Mouse (Mus musculus) megakaryocyte, adult 5-6 weeks (primary cell): Measurements from ENCODE around the gene Inpp5a. TPM values are rescaled to one million over a fixed set of nuclear protein-coding genes. Genes with fewer than 3 reads are reported as not detected.

Source experiments
- ATAC-seq: 2 replicates; pipeline ENCODE4 v1.8.0; 2016; ENCODE audit warnings: mild to moderate bottlenecking, inconsistent platforms; ENCODE audit not compliant: poor library complexity, severe bottlenecking
- total RNA-seq, 2 experiments: library from RNA; stranded (forward) in 1 of 2; stranded (reverse) in 1 of 2; fragments of 153-499, 151-499 nt in 1 of 2; fragments of 221-1000, 200-1000 nt in 1 of 2; gene quantifications; 2 replicates each; pipeline versions ENCODE4 v1.2.3 to v1.2.4; 2015 to 2017

The Inpp5a gene
- total RNA-seq, 2 experiments from 2014 or later: 7.6 to 11.4 TPM

DNA sequence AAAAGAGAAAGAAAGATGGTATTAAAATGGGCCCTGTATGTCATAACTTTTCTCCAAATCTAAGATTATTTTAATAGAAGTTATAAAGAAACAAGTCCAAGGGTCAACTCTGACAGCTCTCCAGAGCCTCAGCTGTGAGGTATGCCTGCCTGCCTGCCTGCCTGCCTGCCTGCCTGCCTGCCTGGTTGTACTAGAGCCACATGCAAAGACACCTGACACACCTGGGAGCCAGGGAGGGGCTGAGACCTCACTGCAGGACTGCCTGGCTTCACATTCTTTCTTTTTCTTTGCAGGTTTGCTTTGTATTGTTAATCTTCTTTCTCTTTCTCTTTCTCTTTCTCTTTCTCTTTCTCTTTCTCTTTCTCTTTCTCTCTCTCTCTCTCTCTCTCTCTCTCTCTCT, 140.3 kb downstream of the Inpp5a start:
- ATAC-seq: no peak

DNA sequence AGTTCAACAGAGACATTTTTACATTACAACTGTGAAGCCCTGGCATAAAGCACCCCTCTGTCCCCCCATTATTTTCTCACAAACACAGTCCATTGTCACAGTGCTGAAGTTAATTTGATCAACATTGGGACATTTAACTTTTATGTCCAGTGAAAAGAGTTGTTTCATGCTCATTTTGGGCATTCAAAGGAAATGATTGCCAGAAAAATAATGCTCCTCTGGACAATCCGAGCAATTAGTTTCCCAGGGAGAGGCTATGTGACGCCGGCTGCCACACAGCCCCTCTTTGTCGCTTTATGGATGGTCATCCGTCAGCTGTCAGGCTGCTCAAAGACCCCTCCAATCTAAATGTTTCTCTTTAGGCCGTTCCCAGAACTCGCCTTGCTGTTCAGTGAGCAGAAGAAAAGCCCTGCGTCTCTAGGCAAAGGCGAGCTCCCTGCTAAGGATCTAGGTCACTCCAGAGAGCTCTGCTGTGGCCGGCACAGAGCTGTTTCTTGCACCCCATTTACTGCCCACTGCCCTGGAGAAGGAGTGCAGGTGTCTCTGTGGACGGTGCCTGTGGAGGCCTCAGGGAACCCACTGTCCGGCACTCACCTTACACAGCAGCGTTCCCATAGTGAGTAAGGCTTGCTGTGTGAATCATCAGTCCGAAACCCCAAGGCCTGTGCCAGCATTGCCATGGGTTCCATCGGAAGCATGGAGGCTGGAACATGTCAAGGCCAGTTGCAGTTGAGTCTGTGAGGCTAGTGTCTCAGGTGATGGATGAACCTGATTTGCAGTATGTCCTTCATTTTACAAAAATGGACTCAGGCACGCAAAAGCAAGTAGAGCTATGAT, 141.9 kb downstream of the Inpp5a start:
- ATAC-seq: no peak

DNA sequence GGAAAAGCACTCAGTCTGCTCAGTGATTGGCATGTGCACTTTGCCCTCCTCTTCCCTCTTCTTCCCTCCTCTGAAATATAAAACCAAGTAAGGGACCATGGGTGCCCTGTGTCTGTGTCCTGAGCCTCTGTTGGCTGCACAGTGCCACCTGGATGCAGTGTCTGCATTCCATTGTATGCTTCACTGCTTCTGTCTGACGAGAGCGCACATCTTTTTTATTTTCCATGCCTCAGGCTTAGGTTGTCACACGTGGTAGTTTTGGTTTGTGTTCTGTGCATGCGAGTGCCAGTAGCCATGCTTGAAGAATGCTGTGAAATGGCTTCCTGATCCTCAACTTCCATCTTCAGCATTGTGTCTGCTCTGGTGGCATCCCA, 142.5 kb downstream of the Inpp5a start:
- ATAC-seq: no peak

DNA sequence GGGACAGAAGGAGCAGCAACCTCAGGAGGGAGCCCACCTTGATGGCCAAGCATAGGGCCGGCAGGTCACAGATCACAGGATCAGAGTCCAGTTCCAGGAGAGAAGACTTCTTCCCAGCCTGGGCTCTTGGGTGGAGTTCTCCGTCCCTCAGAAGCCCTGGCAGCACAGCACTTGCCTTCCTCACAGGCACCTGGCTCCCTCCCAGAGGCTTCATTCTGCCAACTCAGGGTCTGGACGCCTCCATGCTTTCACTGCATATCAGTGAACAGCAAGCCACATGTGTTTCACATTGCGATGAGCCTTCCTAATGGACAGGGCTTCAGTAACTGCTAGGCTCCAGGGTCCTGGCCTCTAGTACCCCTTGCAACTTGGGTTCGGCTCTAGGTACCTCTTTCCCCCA, 147.4 kb downstream of the Inpp5a start:
- ATAC-seq: no peak

DNA sequence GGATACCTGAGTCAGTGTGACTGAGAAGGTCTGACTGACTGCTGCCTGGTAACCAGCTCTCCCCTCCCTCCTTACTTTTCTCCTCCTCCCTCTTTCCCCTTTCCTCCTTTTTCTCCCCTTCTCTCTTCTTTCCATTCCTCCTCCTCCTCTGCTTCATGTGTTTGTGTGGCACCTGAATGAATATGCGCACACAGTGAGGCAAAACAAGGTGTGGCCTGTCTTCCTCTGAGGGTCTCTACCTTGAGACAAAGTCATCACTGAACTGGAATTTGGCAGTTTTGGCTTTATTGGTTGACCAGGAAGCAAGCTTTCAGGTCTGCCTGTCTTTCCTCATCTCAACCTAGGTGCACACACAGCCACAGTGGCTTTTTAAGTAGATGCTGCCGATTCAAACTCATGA, 147.9 kb downstream of the Inpp5a start:
- no peak for ATAC-seq

DNA sequence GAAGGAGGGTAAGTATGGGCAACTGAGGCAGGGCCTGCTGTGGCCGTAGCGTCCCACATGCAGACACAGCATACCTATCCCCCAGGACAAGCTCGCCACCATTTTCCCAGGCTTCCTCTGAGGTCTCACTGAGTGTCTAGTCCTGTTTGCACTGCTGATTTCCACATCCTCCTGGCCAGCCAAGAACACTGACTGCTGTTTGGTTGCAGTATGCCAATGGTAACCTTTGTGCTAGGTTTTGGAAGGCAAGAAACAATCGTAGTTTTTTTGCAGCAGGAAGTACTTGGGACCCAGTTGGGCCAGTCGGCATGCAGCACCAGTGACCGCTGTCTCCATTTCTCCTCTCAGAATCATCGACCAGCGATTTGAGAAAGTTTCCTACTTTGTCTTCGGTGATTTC, 148.9 kb downstream of the Inpp5a start:
- ATAC-seq: no peak

DNA sequence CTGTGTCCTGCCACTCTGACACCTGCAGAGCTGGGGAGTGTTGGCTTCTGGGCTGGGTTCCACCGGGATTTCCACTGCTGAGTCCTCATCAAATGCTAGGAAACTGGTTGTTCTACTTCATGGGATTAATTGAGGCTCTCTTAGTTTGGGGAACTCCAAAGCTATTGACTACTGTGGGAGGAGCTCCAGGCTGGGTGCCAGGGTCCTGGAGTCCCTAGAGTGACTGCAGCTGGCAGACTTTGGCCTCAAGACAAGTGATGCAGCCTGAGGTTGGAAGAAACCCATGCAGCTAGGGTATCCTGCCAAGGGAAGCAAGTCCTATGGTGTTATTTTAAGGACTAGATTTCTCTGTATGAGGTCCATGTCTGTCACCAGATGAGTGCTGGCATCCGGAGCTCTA, 149.6 kb downstream of the Inpp5a start:
- ATAC-seq: no peak

DNA sequence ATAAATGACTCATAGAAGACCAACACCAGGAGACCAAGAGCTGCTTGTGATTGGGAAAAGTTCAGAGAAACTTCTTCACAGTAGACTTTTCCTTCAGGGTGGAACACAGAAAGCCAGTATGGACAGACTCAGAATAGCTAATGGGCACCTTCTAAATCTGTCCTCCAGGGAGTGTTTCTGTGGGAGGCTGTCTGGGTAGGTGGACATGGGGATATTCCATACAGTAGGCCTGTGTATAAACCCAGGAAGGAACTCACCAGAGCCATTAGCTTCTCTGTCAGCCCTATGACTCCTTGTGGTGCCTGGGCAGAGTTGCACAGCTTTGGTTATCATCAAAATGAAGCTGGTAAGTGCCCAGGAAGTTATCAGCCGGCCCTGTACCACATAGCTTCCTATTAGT, 151.7 kb downstream of the Inpp5a start:
- no peak for ATAC-seq

DNA sequence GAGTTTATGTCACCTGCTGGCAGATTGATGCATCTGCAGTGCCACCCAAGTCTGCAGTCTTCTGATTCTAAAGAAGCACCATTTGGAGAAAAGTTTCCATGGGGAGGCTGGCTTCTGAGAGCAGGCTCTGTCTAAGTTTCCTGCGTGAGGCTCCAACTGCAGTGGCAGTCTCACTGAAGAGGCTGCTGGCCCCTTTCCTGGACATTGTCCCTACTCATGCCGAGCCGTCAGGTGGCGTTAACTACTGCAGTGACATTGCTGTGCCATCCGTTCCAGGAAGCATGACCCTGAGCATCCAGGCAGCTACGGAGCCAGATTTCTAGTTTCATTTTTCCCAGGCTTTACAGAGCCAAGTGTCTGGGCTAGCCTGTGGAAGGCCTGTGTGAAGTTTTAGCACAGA, 152.5 kb downstream of the Inpp5a start:
- ATAC-seq: no peak

DNA sequence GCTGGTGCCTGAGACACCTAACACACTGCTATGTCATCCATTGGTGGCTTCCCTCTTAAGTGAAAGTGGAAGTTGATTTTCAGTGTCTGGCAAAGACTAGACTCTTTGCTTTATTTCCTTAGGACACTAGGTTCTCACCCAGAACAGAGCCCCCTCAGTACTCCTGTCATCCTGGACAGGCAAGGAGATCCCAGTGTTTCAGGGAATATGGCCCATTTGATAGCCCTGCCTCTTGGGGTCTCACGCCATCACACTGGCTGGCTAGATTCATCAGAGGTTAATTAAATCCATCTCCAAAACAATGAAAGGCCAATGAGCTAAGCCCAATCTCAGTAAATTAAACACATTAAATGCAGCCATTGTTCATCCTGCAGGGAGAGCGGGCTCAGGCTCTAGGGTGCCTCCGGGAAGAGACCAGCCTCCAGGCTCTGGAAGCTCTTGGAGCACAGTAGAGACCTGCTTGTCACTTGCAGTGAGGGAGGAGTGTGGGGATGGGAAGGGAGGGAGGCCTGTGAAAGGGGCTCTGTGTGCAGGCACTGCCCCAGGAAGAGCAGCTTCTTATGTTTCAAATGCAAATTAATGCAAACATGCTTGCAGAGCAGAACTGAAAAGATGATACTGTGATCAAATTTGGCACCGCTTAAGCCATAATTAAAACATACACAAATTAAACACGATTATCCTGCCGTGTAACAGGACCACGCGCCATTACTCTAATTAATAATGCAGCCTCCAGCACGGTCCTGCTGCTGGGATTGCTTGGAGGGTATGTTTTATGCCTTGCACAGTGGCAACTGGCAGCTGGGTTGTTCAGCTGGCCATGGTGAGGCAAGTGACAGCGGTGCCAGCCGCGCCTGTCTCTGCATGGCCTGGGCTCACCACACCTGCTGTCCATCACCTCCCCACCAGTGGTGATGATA, 156.1 kb downstream of the Inpp5a start:
- ATAC-seq: no peak

DNA sequence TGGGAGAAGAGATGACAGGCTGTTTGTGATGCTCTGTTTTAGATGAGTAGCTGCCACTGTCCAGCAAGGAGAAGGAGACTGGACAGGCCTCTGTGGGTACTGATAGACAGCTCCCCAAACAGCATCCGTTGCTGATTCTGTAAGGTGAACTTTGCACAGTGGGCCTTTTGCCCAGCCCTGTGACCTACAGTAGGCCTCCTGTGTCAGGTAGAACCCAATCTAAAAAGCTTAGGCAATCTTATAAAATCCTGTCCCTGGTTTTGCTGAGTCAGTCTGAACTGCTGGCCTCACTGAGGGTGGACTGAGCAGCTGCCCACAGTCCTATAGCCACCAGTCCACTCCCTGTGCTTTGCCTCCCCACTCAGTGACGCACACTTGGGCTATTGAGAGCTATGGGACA, 158.4 kb downstream of the Inpp5a start:
- ATAC-seq: no peak

DNA sequence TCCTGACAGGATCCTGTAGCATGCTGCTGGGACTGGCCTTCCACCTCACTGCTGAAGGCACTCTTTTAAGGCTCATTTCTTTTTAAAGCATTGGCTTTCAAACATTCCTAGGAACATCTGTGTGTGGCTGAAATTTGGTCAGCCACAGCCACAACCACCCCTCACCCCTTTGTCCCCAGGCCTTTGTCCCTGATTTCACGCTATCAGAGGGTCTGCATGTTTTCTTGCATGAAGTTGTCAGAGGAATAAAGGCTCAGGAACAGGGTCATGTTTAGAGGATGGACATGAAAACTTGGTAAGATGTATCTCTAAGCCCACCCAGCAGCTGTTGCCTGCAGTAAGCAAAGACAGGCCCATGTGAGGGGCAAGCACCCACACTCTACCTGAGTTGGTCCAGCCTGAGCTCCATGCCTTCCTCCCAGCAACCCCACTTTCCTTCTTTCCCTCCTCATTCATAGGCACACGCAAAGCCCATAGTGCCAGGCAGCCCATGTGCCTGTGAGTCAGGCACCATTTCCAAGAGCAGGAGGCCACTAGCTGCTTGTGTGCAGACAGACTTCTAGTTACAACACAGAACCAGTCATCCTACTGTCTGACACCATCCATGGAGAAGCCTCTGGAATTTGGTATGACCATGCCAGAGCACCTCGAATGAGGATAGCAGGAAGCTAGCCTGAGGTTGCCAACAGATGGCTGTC, 161.3 kb downstream of the Inpp5a start:
- no peak for ATAC-seq

DNA sequence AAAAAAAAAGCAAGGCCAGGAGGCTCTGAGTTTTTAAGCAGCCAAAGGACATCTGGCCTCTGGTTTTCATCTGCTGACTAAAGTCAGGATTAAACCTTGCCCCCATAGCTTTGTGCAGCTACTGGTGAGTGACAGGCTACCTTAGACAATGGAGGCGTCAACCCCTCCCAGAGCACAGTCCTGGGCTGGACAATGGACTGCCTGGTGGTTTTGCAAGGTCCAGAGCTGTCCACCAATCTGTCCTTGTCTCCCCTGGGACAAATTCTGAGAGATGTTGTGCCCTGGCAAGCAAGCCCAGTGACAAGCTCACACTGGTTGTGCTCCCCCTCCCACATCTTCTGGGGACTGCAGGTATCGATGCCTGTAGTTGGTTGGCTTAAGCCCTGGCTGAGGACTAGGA, 162.6 kb downstream of the Inpp5a start:
- ATAC-seq: no peak

DNA sequence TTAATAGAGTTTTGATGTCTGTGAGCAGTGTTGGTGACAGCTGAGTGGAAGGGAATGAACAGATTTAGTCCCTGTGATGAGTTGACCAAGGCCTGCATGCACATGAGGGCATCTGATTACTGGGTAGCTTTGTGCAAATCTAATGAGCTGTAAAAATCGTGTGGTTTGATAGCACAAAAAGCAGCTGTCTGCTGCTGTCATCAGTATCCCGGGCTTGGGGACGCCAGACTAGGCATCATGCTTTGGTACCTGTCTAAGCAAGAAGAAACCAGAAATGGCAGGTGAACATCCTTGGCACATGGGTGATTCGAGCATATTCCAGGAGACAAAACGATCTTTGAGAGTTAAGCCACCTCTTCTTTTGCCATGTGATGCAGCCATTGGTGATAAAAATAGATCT, 167.4 kb downstream of the Inpp5a start:
- no peak for ATAC-seq

DNA sequence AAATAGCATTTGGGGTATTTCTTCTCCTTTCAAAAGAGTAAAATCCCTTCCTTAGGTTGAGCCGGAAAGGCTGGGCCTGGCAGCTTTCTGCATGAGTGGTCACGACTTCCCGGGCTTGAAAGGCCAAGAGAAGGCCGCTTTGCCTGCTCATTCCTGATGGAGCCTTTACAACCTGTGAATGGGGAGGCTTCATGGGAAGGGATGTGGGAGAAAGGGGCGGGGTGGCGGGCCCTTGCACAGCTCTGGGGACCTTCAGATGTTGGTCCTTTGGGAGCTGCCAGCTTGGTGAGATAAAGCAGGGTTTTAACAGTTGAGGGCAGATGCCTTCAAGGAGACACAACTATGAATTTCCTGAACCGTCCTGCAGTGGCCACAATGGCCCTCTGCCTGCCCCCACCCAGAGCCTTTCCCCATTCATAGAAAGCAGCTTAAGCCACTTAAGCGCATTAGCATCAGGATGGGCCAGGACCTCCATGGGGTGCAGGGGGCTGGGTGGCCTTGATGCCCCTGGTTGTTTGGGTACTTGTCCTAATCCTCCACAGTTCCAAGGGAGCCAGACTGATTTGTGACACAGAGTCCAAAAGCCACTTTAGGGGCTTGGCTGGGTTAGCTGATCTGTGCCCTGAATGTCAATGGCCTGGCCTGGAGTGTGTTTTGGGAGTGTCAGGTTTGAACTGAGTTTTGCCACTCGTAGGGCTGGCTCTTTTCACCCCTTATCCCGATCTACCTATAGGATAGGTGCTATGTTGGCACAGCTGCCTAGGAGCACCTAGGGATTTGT, 168.0 kb downstream of the Inpp5a start:
- ATAC-seq: no peak

DNA sequence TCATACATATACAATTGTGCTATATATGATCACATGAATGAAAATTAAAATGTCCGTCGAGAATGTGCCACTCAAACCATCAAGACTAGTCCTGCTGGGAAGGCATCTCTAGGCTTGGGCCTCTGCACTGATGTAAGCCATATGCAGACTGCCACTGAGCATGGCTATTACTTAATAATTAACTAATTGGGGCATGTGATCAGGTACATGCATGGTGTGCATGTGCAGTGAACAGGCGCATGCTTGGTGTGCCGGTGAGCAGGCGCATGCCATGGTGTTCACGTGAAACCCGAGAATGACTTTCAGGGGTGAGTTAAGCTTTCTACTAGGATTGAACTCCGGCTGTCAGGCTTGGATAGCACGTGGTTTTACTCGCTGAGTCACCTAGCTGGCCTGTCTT, 170.8 kb downstream of the Inpp5a start:
- no peak for ATAC-seq

DNA sequence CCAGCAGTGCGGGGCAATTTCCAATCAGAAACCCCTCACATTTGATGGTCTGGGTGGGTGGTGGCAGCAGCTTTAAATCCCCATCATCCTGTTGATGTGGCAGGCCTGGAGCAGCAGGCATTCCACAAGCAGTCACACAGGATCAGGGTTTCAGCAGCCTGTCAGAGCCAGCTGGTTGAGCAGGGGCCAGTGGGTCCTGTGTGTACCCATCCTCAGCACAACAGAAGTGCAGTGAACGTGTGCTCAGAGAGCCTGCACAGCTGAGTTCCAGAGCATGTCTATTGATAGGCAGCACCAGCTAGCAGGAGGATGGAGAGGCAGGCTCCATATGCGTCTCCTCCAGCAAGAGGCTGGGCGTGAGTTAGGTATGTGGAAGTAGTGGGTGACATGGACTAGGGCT, 174.5 kb downstream of the Inpp5a start:
- ATAC-seq: no peak

DNA sequence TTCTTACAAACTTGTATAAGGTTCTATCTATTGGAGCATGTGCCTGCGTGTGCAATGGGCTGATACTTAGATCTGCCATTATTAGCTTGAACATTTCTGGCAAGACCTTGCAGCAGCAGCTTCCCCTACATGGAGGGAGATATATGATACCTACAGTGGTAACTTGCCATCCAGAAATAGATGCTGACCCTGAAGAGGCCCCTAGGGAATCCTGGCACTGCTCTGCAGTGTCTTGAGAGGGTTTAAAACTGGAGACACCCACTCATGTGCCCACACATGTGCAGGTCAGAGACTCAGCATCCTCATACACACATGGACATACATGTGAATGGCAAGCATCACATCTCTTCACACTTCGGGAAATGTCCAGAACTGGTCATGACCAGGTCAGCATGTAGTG, 175.3 kb downstream of the Inpp5a start:
- no peak for ATAC-seq

DNA sequence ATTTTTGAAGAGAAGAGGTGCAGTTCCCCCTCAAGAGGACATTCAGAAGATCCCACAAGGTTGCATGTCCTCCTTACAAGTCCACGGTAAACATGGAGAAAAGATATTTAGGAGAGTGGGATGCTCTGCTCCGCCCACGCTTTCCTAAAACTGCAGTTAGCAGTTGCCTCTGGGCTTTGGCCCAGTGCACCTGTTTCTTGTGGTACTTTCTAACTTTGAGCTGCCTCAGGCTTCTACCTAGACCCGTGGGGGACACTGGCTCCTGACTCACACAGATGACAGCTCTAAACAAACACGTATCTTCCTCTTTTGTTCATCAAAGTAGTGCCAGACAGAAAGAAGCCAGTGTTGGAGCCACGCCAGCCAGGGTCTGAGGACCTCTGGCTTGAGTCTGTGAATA, 177.1 kb downstream of the Inpp5a start:
- peak; percentile 49 for ATAC-seq

DNA sequence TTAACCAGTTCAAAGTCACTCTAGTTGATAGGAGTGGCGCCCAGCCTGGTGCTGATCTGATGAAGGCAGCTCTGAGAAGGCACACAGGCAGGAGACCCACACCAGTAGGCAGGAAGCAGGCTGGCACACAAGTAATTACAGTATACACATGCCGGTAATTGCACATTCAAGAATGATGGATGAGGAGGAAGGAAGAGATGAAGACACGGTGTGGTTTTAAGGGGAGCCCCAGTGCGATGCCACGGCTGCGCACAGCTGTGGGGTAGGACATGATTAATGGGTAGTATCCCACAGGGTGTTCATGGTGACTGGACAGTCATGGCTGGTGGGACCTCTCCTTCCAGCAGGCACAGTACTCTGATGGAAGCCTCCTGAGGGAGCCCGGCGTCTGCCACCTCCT, 177.6 kb downstream of the Inpp5a start:
- peak; percentile 78 for ATAC-seq

DNA sequence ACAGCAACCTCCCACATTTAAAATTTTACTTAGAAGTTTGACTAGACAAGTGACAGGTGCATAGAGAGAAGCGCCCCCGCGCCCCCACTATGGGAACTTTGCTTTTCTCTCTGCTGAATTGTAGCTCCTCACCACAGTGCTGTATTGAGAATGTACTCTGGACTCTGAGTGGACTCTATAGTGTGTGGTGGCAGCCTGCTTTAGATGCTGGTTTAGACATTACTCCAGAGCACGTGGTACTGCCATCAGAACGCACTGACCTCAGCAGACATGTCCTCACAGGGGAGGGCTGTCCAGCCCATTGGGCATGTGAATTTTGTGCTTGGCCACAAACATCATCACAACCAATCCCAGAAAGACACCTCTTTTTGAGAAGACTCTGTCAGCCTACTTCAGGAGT, 181.9 kb downstream of the Inpp5a start:
- ATAC-seq: no peak
